8 mouse cellular contexts compared by ENCODE assay signal in the genomic region with DNA sequence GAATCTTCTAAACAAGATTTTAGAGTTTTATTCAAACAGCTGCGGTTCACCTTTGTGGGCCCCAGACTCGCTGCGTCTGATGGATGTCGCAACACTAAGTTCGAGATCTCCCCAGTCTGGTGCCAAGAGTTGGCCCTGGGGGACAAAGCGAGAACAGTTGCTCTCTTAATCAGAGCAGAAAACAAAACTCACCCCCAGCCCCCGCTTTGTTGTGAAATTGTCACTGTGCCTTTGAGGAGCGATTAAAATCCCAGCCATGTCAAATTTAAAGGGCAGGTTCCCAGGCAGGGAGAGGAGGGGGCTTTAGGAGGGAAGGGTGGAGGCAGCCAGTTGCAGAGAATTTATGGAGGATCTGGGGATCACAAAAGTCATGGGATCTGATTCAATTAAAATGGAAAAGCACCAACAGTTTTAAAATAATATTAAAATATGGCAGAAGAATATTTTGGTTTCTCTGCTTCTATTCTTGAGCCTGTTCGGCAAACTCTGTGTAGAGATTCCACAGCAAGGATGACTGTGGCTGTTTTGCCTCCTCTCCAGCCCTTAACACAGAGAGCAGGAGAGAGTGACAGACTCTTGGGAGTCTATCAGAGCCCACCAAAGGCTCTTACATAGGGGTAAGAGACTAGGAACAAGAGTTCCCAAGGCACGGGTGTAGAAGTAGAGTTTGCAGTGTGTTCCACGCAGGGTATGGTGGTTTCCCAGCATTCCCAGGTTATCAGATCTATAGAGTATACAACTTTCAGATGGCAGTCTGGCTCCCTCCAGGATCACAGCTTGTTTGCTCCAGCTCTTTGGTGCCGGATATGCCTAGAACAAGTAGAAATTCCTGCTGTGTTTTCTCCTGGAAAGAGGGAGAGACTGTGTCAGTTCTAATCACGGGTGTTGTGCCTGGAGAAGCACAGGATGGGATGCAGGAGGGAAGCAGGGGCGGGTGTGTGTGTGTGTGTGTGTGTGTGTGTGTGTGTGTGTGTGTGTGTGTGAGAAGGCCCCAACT.
DNase-seq lines count a peak whose midpoint lies in the region; ATAC-seq lines count a peak whose summit lies in the region.

No protein-coding gene starts in this region.

- peaks cover 28% of the 10 kb centered on the region for H3K4me1 ChIP-seq in forebrain, embryonic 10.5 days
- peaks cover 16% of the 10 kb centered on the region for H3K4me1 ChIP-seq in forebrain, embryonic 12.5 days
- peaks cover 17% of the 10 kb centered on the region for H3K4me1 ChIP-seq in embryonic facial prominence, embryonic 13.5 days
- peaks cover 8% of the 10 kb centered on the region for H3K4me1 ChIP-seq in hindbrain, embryonic 14.5 days (replicated peaks; ENCODE audit: control insufficient read depth, insufficient read depth, low read length)

- 69% methylated on average over 14 of the region's 14 CpGs for WGBS in forebrain, embryonic 10.5 days
- WGBS in forebrain, embryonic 12.5 days = 51% methylated on average over 14 of the region's 14 CpGs
- 42% methylated on average over 14 of the region's 14 CpGs for WGBS in embryonic facial prominence, embryonic 13.5 days
- WGBS in hindbrain, embryonic 14.5 days = 45% methylated on average over 14 of the region's 14 CpGs

- DNase-seq in forebrain, embryonic 10.5 days (ENCODE audit: extremely low spot score, low spot score) = no peak
- no peak for DNase-seq in hindbrain, embryonic 14.5 days (ENCODE audit: low spot score)
- DNase-seq in lung, postnatal 36 days = peak; percentile 44
- no peak for DNase-seq in liver
- no peak for DNase-seq in cerebellum, postnatal 25 days
- DNase-seq in spleen, postnatal 14 days (ENCODE audit: low spot score in 2 of 2) = no peak

- H3K4me3 ChIP-seq in forebrain, embryonic 10.5 days = no peak overlapping the region
- no peak overlapping the region for H3K4me3 ChIP-seq in forebrain, embryonic 12.5 days (replicated peaks)
- no peak overlapping the region for H3K4me3 ChIP-seq in embryonic facial prominence, embryonic 13.5 days
- H3K4me3 ChIP-seq in hindbrain, embryonic 14.5 days (replicated peaks; ENCODE audit: low read length) = no peak overlapping the region

- no peaks in the 10 kb centered on the region for H3K27me3 ChIP-seq in forebrain, embryonic 10.5 days (ENCODE audit: poor library complexity, severe bottlenecking)
- H3K27me3 ChIP-seq in forebrain, embryonic 12.5 days = no peaks in the 10 kb centered on the region
- no peaks in the 10 kb centered on the region for H3K27me3 ChIP-seq in embryonic facial prominence, embryonic 13.5 days
- H3K27me3 ChIP-seq in hindbrain, embryonic 14.5 days (ENCODE audit: control insufficient read depth, insufficient read depth, low read length) = no peaks in the 10 kb centered on the region

- no peak for ATAC-seq in forebrain, embryonic 12.5 days (ENCODE audit: low FRiP score)
- no peak for ATAC-seq in embryonic facial prominence, embryonic 13.5 days (ENCODE audit: insufficient number of reproducible peaks, insufficient read depth, low FRiP score, low TSS enrichment, low read depth)
- ATAC-seq in hindbrain, embryonic 14.5 days (ENCODE audit: low FRiP score) = peak; percentile 61; the same call in 1 of the 2 replicates

- no peak overlapping the region for H3K4me2 ChIP-seq in forebrain, embryonic 12.5 days
- H3K4me2 ChIP-seq in embryonic facial prominence, embryonic 13.5 days = no peak overlapping the region
- H3K4me2 ChIP-seq in hindbrain, embryonic 14.5 days (replicated peaks) = no peak overlapping the region

- no peak overlapping the region for H3K9ac ChIP-seq in forebrain, embryonic 12.5 days
- H3K9ac ChIP-seq in embryonic facial prominence, embryonic 13.5 days = no peak overlapping the region
- no peak overlapping the region for H3K9ac ChIP-seq in hindbrain, embryonic 14.5 days

- no peaks in the 10 kb centered on the region for H3K36me3 ChIP-seq in forebrain, embryonic 10.5 days (replicated peaks)
- H3K36me3 ChIP-seq in forebrain, embryonic 12.5 days (replicated peaks) = no peaks in the 10 kb centered on the region
- H3K36me3 ChIP-seq in embryonic facial prominence, embryonic 13.5 days = no peaks in the 10 kb centered on the region
- H3K36me3 ChIP-seq in hindbrain, embryonic 14.5 days (replicated peaks; ENCODE audit: control insufficient read depth, insufficient read depth) = no peaks in the 10 kb centered on the region

- peak overlapping the region; percentile 60 for H3K27ac ChIP-seq in forebrain, embryonic 10.5 days
- no peak overlapping the region for H3K27ac ChIP-seq in forebrain, embryonic 12.5 days
- H3K27ac ChIP-seq in embryonic facial prominence, embryonic 13.5 days = peak overlapping the region; percentile 72
- peak overlapping the region; percentile 76 for H3K27ac ChIP-seq in hindbrain, embryonic 14.5 days

- no peaks in the 10 kb centered on the region for H3K9me3 ChIP-seq in forebrain, embryonic 10.5 days
- H3K9me3 ChIP-seq in forebrain, embryonic 12.5 days = no peaks in the 10 kb centered on the region
- H3K9me3 ChIP-seq in embryonic facial prominence, embryonic 13.5 days = no peaks in the 10 kb centered on the region
- H3K9me3 ChIP-seq in hindbrain, embryonic 14.5 days (ENCODE audit: control insufficient read depth, low read length) = no peaks in the 10 kb centered on the region
